Mouse (Mus musculus) E14TG2a.4 (cell line): ENCODE results near the gene Rars2.

Source experiments
- CTCF ChIP-seq: conservative IDR thresholded peaks from 2 replicates; pipeline ENCODE4 v1.5.1; 2014; ENCODE audit warnings: low read length
- POU5F1 ChIP-seq: IDR thresholded peaks from 2 replicates; pipeline ENCODE4 v1.6.1; 2014; ENCODE audit warnings: low read length, borderline replicate concordance

DNA sequence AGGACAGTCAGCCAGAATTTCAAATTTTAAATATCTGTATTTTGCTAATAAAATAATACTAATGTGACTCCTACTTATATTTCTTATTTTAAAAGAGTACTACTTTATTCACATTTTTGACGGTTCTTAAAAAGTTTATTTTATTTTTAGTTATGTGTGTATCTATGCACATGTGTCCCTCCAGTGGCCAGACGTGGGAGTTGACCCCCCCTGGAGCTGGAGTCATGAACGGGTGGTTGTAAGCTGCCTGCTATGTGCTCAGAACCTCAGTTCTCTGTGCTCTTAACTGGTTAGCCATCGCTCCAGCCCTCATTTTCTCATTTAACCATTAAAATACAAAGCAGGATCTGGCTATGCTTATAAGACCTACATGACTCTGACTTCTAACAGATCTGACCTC, 88.3 kb downstream of the Rars2 start:
- TF ChIP-seq CTCF, result no peak
- TF ChIP-seq POU5F1, result no peak
